Mouse (Mus musculus) embryo, embryonic 11 days (tissue): ENCODE data around the gene Xcl1.
"Not testable (repeated sequence)": the region's sequence is repeated elsewhere in the genome, so short reads cannot be mapped to it uniquely, and the experiment has no call there.

ENCODE experiments used
- DNase-seq: peaks from one replicate; pipeline ENCODE4 v3.0.0-alpha.2; 2015

Xcl1 gene

GRCm38 (mm10) chr1:164935477-164936044 lies at the start of gene Xcl1:
Xcl1 (minus strand) TSS chr1:164935527.
- no peak for DNase-seq

- not testable (repeated sequence) for DNase-seq
These were observed 49.4 kb upstream of the Xcl1 start for GRCm38 (mm10) chr1:164984681-164985080.

- DNase-seq = no peak
These were observed 42.0 kb upstream of the Xcl1 start for GRCm38 (mm10) chr1:164977351-164977750.

- DNase-seq = no peak
These were observed 40.4 kb upstream of the Xcl1 start for GRCm38 (mm10) chr1:164975729-164976128.

GRCm38 (mm10) chr1:164975276-164975675 lies 39.9 kb upstream of the Xcl1 start:
- DNase-seq = no peak

GRCm38 (mm10) chr1:164973790-164974189 lies 38.5 kb upstream of the Xcl1 start:
- peak; percentile 30 for DNase-seq

- DNase-seq = no peak
These were observed 38.0 kb upstream of the Xcl1 start for GRCm38 (mm10) chr1:164973341-164973740.

- DNase-seq = no peak
These were observed 37.4 kb upstream of the Xcl1 start for GRCm38 (mm10) chr1:164972744-164973143.

- no peak for DNase-seq
These were observed 30.9 kb upstream of the Xcl1 start for GRCm38 (mm10) chr1:164966095-164966698.

GRCm38 (mm10) chr1:164960610-164961009 lies 25.3 kb upstream of the Xcl1 start:
- DNase-seq = no peak

GRCm38 (mm10) chr1:164959787-164960385 lies 24.6 kb upstream of the Xcl1 start:
- no peak for DNase-seq

GRCm38 (mm10) chr1:164959160-164959559 lies 23.8 kb upstream of the Xcl1 start:
- DNase-seq = no peak

- no peak for DNase-seq
These were observed 22.6 kb upstream of the Xcl1 start for GRCm38 (mm10) chr1:164957974-164958373.

GRCm38 (mm10) chr1:164956725-164957399 lies 21.5 kb upstream of the Xcl1 start:
- no peak for DNase-seq

GRCm38 (mm10) chr1:164955452-164956196 lies 20.3 kb upstream of the Xcl1 start:
- DNase-seq = no peak

GRCm38 (mm10) chr1:164953574-164953973 lies 18.2 kb upstream of the Xcl1 start:
- DNase-seq = no peak

- no peak for DNase-seq
These were observed 733 bp upstream of the Xcl1 start for GRCm38 (mm10) chr1:164936060-164936459.

- no peak for DNase-seq
These were observed 1.7 kb downstream of the Xcl1 start for GRCm38 (mm10) chr1:164933441-164934188.

GRCm38 (mm10) chr1:164931135-164931534 lies 4.2 kb downstream of the Xcl1 start:
- no peak for DNase-seq

- DNase-seq = no peak
These were observed 5.3 kb downstream of the Xcl1 start for GRCm38 (mm10) chr1:164930006-164930405.

- no peak for DNase-seq
These were observed 8.7 kb downstream of the Xcl1 start for GRCm38 (mm10) chr1:164926534-164927160.

GRCm38 (mm10) chr1:164905047-164905446 lies 30.3 kb downstream of the Xcl1 start:
- DNase-seq = peak; percentile 62
